Mouse (Mus musculus): ENCODE measurements at regions not wholly inside any gene's neighbourhood (a gene's known extent, or its start where the extent isn't known, plus 50 kb on each side); places are given as distances from the start of the nearest gene placed in this dataset.
A peak's percentile ranks its signal among the peaks of the same experiment; 100 is the strongest.

DNA sequence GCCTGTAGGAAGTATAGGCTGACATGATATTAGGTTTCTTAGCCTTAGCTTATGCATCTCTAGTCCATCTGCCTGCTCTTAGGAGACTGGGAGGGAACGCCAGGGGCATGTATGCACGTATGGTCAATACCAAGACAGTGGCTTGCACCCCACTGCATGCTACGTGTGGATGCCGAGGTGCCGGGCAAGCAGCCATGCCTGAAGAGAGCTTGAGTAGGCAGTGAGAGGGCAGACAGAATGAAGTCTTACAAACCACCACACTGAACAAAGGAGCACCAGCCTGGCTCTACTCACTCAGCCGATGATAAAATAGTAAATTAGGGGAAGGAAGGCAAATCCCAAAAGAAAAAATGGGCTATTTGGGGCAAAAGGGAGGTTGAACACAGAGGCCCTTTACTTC is 245.2 kb upstream of the Fn1 start:
- Histone ChIP-seq H3K4me2 (ENCODE audit: low read depth, low read length) (no peak overlapping the region), H3K27ac (ENCODE audit: low read length) (no peak overlapping the region), H3K4me3 (replicated peaks; ENCODE audit: low read length) (no peak overlapping the region), H3K4me1 (ENCODE audit: control insufficient read depth, insufficient read depth, low read length) (peaks cover 7% of the 10 kb centered on the region; the same call in 1 of the 2 replicates), H3K9ac (ENCODE audit: low read length) (no peak overlapping the region), H3K9me3 (replicated peaks; ENCODE audit: control insufficient read depth, low read length) (no peaks in the 10 kb centered on the region), H3K27me3 (ENCODE audit: control insufficient read depth, insufficient read depth, low read length) (no peaks in the 10 kb centered on the region), H3K36me3 (ENCODE audit: control insufficient read depth, insufficient read depth, low read length) (no peaks in the 10 kb centered on the region)
- ATAC-seq (ENCODE audit: insufficient read depth, low FRiP score): no peak
- WGBS: 82% methylated on average over 6 of the region's 6 CpGs

DNA sequence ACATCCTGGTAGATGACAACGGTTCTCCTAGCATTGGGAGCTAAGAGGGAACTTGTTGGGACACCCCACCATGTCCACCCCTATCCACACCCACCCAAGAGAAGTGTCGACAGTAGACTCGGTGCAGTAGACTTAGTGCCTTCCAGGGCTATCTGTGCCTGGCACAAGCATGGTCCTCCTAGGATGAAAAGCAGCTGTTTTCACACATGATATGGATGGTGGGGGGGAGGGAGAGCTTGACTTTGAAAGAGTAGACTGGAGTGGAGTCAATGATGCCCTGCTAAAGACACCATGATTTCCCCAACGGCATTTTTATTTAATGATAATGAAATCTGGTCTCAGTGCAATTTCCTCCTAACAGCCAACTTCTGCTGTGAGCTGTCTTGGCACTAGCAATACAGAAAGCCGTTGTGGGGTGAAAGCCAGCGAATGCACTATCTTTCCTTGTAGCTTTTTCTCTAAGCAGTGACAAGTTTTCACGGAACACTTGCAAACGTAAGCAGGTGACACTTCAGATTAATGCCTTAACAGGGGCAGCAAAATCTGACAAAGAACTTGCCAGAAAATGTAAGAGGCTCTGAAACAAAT is 244.6 kb upstream of the Fn1 start:
- no peak for ATAC-seq (ENCODE audit: insufficient read depth, low FRiP score)
- no peak overlapping the region for H3K9ac ChIP-seq (ENCODE audit: low read length)
- WGBS: 60% methylated on average over 8 of the region's 8 CpGs

GRCm38 (mm10) chr1:71896141-71896725 is 243.2 kb upstream of the Fn1 start:
- WGBS: 62% methylated on average over 11 of the region's 11 CpGs
- H3K36me3 ChIP-seq (ENCODE audit: control insufficient read depth, insufficient read depth, low read length): no peaks in the 10 kb centered on the region
- H3K9ac ChIP-seq (ENCODE audit: low read length): no peak overlapping the region
- no peak overlapping the region for H3K4me3 ChIP-seq (replicated peaks; ENCODE audit: low read length)
- H3K27ac ChIP-seq (ENCODE audit: low read length): no peak overlapping the region
- ATAC-seq (ENCODE audit: insufficient read depth, low FRiP score): no peak
- H3K27me3 ChIP-seq (ENCODE audit: control insufficient read depth, insufficient read depth, low read length): no peaks in the 10 kb centered on the region
- H3K4me1 ChIP-seq (ENCODE audit: control insufficient read depth, insufficient read depth, low read length): peaks cover 7% of the 10 kb centered on the region; the same call in 1 of the 2 replicates
- H3K4me2 ChIP-seq (ENCODE audit: low read depth, low read length): no peak overlapping the region
- H3K9me3 ChIP-seq (replicated peaks; ENCODE audit: control insufficient read depth, low read length): no peaks in the 10 kb centered on the region

More for the DNA sequence above, 244.6 kb upstream of the Fn1 start:
- Histone ChIP-seq H3K4me1 (ENCODE audit: control insufficient read depth, insufficient read depth, low read length) (peaks cover 7% of the 10 kb centered on the region; the same call in 1 of the 2 replicates), H3K36me3 (ENCODE audit: control insufficient read depth, insufficient read depth, low read length) (no peaks in the 10 kb centered on the region), H3K4me2 (ENCODE audit: low read depth, low read length) (no peak overlapping the region), H3K9me3 (replicated peaks; ENCODE audit: control insufficient read depth, low read length) (no peaks in the 10 kb centered on the region), H3K4me3 (replicated peaks; ENCODE audit: low read length) (no peak overlapping the region), H3K27me3 (ENCODE audit: control insufficient read depth, insufficient read depth, low read length) (no peaks in the 10 kb centered on the region), H3K27ac (ENCODE audit: low read length) (no peak overlapping the region)

DNA sequence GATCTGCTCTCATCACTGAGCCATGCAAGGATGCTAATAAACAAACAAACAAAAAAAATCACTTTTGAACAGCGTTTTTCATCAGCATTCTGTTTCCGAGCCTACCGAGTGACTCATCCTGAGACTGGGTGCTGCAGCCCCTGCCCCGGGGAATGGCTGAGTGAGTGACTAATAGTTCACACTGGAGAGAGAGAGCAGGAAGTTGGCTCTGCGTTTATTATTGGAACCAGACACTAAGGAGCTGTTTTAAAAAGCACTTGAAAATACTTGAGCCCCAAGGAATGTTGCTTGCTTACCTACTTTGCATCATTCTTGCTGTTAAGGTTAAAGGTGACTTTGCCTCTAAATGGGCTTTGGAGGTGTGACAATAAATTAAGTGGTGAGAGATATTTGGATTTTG is 240.6 kb upstream of the Fn1 start:
- H3K4me2 ChIP-seq (ENCODE audit: low read depth, low read length): no peak overlapping the region

GRCm38 (mm10) chr1:71887809-71888208 is 234.8 kb upstream of the Fn1 start:
- Histone ChIP-seq H3K9ac (ENCODE audit: low read length) (no peak overlapping the region), H3K27me3 (ENCODE audit: control insufficient read depth, insufficient read depth, low read length) (no peaks in the 10 kb centered on the region), H3K36me3 (ENCODE audit: control insufficient read depth, insufficient read depth, low read length) (no peaks in the 10 kb centered on the region), H3K27ac (ENCODE audit: low read length) (no peak overlapping the region), H3K9me3 (replicated peaks; ENCODE audit: control insufficient read depth, low read length) (no peaks in the 10 kb centered on the region), H3K4me2 (ENCODE audit: low read depth, low read length) (no peak overlapping the region), H3K4me1 (ENCODE audit: control insufficient read depth, insufficient read depth, low read length) (no peaks in the 10 kb centered on the region), H3K4me3 (replicated peaks; ENCODE audit: low read length) (no peak overlapping the region)
- WGBS: 72% methylated on average over 3 of the region's 3 CpGs
- ATAC-seq (ENCODE audit: insufficient read depth, low FRiP score): no peak

More for the DNA sequence above, 240.6 kb upstream of the Fn1 start:
- no peak overlapping the region for H3K9ac ChIP-seq (ENCODE audit: low read length)
- H3K4me1 ChIP-seq (ENCODE audit: control insufficient read depth, insufficient read depth, low read length): peaks cover 7% of the 10 kb centered on the region; the same call in 1 of the 2 replicates
- peak; percentile 78; the same call in 1 of the 2 replicates for ATAC-seq (ENCODE audit: insufficient read depth, low FRiP score)
- no peaks in the 10 kb centered on the region for H3K27me3 ChIP-seq (ENCODE audit: control insufficient read depth, insufficient read depth, low read length)
- WGBS: 21% methylated on average over 5 of the region's 5 CpGs
- H3K9me3 ChIP-seq (replicated peaks; ENCODE audit: control insufficient read depth, low read length): no peaks in the 10 kb centered on the region
- no peak overlapping the region for H3K4me3 ChIP-seq (replicated peaks; ENCODE audit: low read length)
- H3K27ac ChIP-seq (ENCODE audit: low read length): no peak overlapping the region
- no peaks in the 10 kb centered on the region for H3K36me3 ChIP-seq (ENCODE audit: control insufficient read depth, insufficient read depth, low read length)

- no peaks in the 10 kb centered on the region for H3K36me3 ChIP-seq (ENCODE audit: control insufficient read depth, insufficient read depth, low read length)
- H3K27ac ChIP-seq (ENCODE audit: low read length): no peak overlapping the region
- no peaks in the 10 kb centered on the region for H3K4me1 ChIP-seq (ENCODE audit: control insufficient read depth, insufficient read depth, low read length)
- no peak overlapping the region for H3K9ac ChIP-seq (ENCODE audit: low read length)
- WGBS: 67% methylated on average over 6 of the region's 6 CpGs
- no peaks in the 10 kb centered on the region for H3K27me3 ChIP-seq (ENCODE audit: control insufficient read depth, insufficient read depth, low read length)
- ATAC-seq (ENCODE audit: insufficient read depth, low FRiP score): no peak
- no peak overlapping the region for H3K4me2 ChIP-seq (ENCODE audit: low read depth, low read length)
- no peak overlapping the region for H3K4me3 ChIP-seq (replicated peaks; ENCODE audit: low read length)
- no peaks in the 10 kb centered on the region for H3K9me3 ChIP-seq (replicated peaks; ENCODE audit: control insufficient read depth, low read length)
Observed at GRCm38 (mm10) chr1:71886903-71887302, 233.9 kb upstream of the Fn1 start.

DNA sequence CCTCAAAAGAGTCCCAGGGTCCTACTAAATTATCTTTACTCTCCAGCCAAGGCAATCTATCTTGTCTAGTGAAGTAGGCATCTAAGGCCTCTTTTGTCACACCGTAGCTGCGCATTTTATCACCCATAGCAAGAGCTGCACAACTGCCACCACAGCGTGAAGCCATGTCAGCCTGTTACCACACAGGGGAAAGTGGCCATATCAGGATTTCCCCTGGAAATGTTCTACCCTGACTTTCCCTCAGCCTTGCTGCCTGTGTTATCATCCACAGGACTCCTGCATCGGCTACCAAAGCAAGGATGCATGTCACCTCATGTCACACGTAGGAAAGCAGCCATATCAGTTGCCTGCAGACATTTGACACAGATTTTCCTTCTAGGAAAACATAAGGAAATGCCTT is 233.2 kb upstream of the Fn1 start:
- Histone ChIP-seq H3K9me3 (replicated peaks; ENCODE audit: control insufficient read depth, low read length) (no peaks in the 10 kb centered on the region), H3K36me3 (ENCODE audit: control insufficient read depth, insufficient read depth, low read length) (no peaks in the 10 kb centered on the region), H3K9ac (ENCODE audit: low read length) (no peak overlapping the region), H3K4me3 (replicated peaks; ENCODE audit: low read length) (no peak overlapping the region), H3K4me2 (ENCODE audit: low read depth, low read length) (no peak overlapping the region), H3K4me1 (ENCODE audit: control insufficient read depth, insufficient read depth, low read length) (no peaks in the 10 kb centered on the region), H3K27me3 (ENCODE audit: control insufficient read depth, insufficient read depth, low read length) (no peaks in the 10 kb centered on the region), H3K27ac (ENCODE audit: low read length) (no peak overlapping the region)
- WGBS: 67% methylated on average over 5 of the region's 5 CpGs
- no peak for ATAC-seq (ENCODE audit: insufficient read depth, low FRiP score)

- Histone ChIP-seq H3K4me1 (ENCODE audit: control insufficient read depth, insufficient read depth, low read length) (no peaks in the 10 kb centered on the region), H3K9ac (ENCODE audit: low read length) (no peak overlapping the region), H3K27ac (ENCODE audit: low read length) (no peak overlapping the region), H3K27me3 (ENCODE audit: control insufficient read depth, insufficient read depth, low read length) (no peaks in the 10 kb centered on the region), H3K9me3 (replicated peaks; ENCODE audit: control insufficient read depth, low read length) (no peaks in the 10 kb centered on the region), H3K4me2 (ENCODE audit: low read depth, low read length) (no peak overlapping the region), H3K36me3 (ENCODE audit: control insufficient read depth, insufficient read depth, low read length) (no peaks in the 10 kb centered on the region), H3K4me3 (replicated peaks; ENCODE audit: low read length) (no peak overlapping the region)
- 77% methylated on average over 12 of the region's 12 CpGs for WGBS
- ATAC-seq (ENCODE audit: insufficient read depth, low FRiP score): no peak
Observed at GRCm38 (mm10) chr1:71881851-71882250, 228.9 kb upstream of the Fn1 start.

DNA sequence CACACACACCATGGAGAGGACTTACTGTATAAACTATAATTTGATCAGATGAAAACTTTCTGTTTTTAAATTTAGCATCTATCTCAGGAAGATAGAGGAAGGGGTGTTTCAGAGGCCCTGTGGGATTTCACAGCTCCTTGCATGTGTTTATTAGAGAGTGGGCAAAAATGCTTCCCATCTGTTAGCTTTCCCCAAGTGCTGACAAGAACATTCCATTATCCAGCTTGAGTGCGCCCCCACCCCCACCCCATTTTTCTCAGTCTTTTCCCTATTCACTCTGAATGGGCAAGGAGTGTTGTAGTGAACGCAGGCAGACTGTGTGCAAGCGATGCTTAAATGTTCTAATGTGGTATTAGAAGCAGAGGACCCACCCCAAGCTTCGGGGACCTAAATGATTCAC is 228.2 kb upstream of the Fn1 start:
- no peak overlapping the region for H3K4me3 ChIP-seq (replicated peaks; ENCODE audit: low read length)
- 74% methylated on average over 4 of the region's 4 CpGs for WGBS
- H3K36me3 ChIP-seq (ENCODE audit: control insufficient read depth, insufficient read depth, low read length): no peaks in the 10 kb centered on the region
- no peaks in the 10 kb centered on the region for H3K9me3 ChIP-seq (replicated peaks; ENCODE audit: control insufficient read depth, low read length)
- no peaks in the 10 kb centered on the region for H3K27me3 ChIP-seq (ENCODE audit: control insufficient read depth, insufficient read depth, low read length)
- no peak overlapping the region for H3K27ac ChIP-seq (ENCODE audit: low read length)
- H3K9ac ChIP-seq (ENCODE audit: low read length): no peak overlapping the region
- ATAC-seq (ENCODE audit: insufficient read depth, low FRiP score): no peak
- H3K4me2 ChIP-seq (ENCODE audit: low read depth, low read length): no peak overlapping the region
- H3K4me1 ChIP-seq (ENCODE audit: control insufficient read depth, insufficient read depth, low read length): no peaks in the 10 kb centered on the region

Measured in stomach, embryonic 16.5 days (tissue).